Mouse (Mus musculus): ENCODE results near the gene Lgr5. TPM values are rescaled to one million over a fixed set of nuclear protein-coding genes. Genes with fewer than 3 reads are reported as not detected.

Gene Lgr5
- polyA plus RNA-seq, 1 experiment from 2014 or later, result 7.4 TPM

DNA sequence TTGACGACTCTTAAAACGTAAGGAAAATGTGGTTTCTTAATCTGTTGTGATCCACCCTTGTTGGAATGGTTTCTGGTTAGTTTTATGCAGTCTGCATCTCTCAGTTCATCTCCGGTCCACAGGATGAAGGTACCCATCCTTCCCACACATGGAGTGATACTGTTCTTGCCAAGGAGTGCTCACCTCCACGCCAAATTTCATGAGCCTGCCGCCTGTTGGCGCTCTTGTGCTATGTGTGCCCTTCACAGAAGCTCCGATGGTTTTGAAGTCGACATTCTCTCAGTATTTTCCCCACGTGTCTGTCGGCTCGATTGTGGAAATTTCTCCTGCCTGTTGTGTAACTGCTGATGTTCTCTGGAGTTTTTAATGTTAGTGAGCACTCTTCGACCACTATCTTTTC lies 57.8 kb downstream of the Lgr5 start:
- Histone ChIP-seq H3K27ac (ENCODE audit: low read depth, low read length) (no peak overlapping the region), H3K4me3 (ENCODE audit: low read depth, low read length) (no peak overlapping the region), H3K27me3 (ENCODE audit: control insufficient read depth, insufficient read depth, low read length) (no peaks in the 10 kb centered on the region), H3K4me2 (ENCODE audit: low read depth) (no peak overlapping the region), H3K4me1 (ENCODE audit: control insufficient read depth, insufficient read depth, low read length) (no peaks in the 10 kb centered on the region), H3K36me3 (ENCODE audit: control insufficient read depth, insufficient read depth, low read length) (no peaks in the 10 kb centered on the region), H3K9me3 (ENCODE audit: control insufficient read depth, low read length) (no peaks in the 10 kb centered on the region), H3K9ac (ENCODE audit: low read length) (no peak overlapping the region)
- ATAC-seq (ENCODE audit: insufficient read depth, low FRiP score, low TSS enrichment) (no peak), DNase-seq (ENCODE audit: low spot score) (no peak)
- 84% methylated on average over 12 of the region's 12 CpGs for WGBS

DNA sequence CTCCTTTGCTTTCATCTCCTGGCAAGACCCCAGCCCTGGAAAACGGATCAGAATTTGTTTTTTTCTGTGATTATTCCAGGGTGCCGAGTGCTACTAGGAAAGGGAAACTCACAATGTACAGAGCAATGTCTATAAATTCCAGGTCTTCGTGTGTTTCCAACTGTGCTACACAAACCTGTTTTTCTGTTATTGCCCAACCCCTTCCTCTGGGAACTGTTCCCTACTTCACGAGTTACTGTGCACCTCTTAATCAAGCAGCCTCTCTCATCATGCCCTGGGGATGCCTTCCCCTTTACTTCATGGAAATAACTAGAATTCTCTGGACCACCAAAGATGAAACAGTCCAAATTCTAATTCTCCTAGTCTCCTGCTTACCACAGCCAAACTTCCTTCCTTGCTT lies 58.7 kb downstream of the Lgr5 start:
- Histone ChIP-seq H3K4me3 (ENCODE audit: low read depth, low read length) (no peak overlapping the region), H3K4me1 (ENCODE audit: control insufficient read depth, insufficient read depth, low read length) (no peaks in the 10 kb centered on the region), H3K27ac (ENCODE audit: low read depth, low read length) (no peak overlapping the region), H3K9me3 (ENCODE audit: control insufficient read depth, low read length) (no peaks in the 10 kb centered on the region), H3K36me3 (ENCODE audit: control insufficient read depth, insufficient read depth, low read length) (no peaks in the 10 kb centered on the region), H3K4me2 (ENCODE audit: low read depth) (no peak overlapping the region), H3K9ac (ENCODE audit: low read length) (no peak overlapping the region), H3K27me3 (ENCODE audit: control insufficient read depth, insufficient read depth, low read length) (no peaks in the 10 kb centered on the region)
- DNase-seq (ENCODE audit: low spot score) (no peak), ATAC-seq (ENCODE audit: insufficient read depth, low FRiP score, low TSS enrichment) (no peak)
- 72% methylated on average over 4 of the region's 4 CpGs for WGBS

DNA sequence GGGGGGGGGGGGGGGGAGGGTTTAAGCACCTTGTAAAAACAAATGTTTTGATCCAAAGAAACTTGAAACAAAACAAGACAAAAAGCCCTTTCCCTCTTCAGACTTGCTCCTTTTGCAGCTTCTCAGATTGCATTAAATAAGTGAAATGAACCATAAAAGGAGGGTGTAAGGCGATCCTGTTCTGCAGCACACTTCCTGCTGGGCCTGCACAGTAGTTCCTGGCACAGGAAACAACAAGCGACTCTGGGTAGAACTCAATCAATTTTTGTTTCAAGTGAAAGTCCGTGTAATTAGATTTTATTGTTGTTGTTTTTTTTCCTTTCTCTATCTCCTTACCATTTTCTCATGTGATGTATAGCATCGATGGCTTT lies 66.5 kb downstream of the Lgr5 start:
- H3K36me3 ChIP-seq (ENCODE audit: control insufficient read depth, insufficient read depth, low read length), result no peaks in the 10 kb centered on the region
- peak; percentile 13 for DNase-seq (ENCODE audit: low spot score)
- WGBS, result 13% methylated on average over 4 of the region's 4 CpGs
- H3K9me3 ChIP-seq (ENCODE audit: control insufficient read depth, low read length), result no peaks in the 10 kb centered on the region
- peak; percentile 43; the same call in 1 of the 2 replicates for ATAC-seq (ENCODE audit: insufficient read depth, low FRiP score, low TSS enrichment)
- no peaks in the 10 kb centered on the region for H3K27me3 ChIP-seq (ENCODE audit: control insufficient read depth, insufficient read depth, low read length)
- H3K4me1 ChIP-seq (ENCODE audit: control insufficient read depth, insufficient read depth, low read length), result peaks cover 9% of the 10 kb centered on the region; the same call in 1 of the 2 replicates
- H3K9ac ChIP-seq (ENCODE audit: low read length), result no peak overlapping the region
- H3K4me3 ChIP-seq (ENCODE audit: low read depth, low read length), result no peak overlapping the region
- H3K4me2 ChIP-seq (ENCODE audit: low read depth), result no peak overlapping the region; the same call in 1 of the 2 replicates
- H3K27ac ChIP-seq (ENCODE audit: low read depth, low read length), result no peak overlapping the region

DNA sequence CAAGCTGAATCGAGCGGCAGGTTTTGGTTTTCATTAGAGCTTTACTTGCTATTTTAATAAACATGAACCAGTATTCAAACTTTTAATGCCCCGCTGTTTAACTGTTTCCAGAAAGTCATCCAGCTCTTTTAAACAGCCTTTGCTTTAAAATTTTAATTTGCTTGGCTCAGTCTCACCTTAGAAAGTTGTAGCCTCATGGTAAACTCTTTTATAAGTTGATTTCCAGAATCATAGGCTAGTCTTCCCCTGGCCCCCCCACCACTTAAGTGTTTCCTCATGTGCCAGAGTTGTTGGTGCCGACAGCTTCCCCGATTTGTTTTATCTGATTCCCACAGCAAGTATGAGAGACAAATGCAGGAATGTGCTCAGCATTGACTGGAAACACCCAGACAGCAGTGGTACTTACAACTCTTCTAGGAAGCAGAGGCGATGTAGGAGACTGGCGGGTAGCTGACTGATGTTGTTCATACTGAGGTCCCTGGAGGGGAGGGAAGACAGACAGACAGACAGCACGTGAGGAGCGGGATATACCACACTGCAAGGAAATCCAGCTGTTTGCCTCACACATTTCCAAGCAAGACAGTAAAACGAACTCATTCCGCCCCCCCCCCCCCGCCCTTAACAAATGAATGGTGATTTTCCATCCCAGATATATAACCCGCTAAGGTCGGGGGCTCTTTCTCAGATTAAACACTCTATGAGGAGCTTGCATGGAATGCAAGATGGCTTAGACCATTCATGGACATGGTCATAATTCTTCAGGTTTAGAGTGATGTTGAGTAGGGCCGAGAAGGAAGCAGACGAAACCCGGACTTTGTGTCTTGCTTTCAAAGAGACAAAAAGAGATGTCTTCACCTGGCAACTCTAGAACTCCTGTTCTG lies 67.1 kb downstream of the Lgr5 start:
- Histone ChIP-seq H3K4me2 (ENCODE audit: low read depth) (peak overlapping the region; percentile 6; the same call in 1 of the 2 replicates), H3K27ac (ENCODE audit: low read depth, low read length) (no peak overlapping the region)
- ATAC-seq (ENCODE audit: insufficient read depth, low FRiP score, low TSS enrichment), result peak; percentile 52; the same call in 1 of the 2 replicates

GRCm38 (mm10) chr10:115518845-115519244 lies 68.7 kb downstream of the Lgr5 start:
- H3K36me3 ChIP-seq (ENCODE audit: control insufficient read depth, insufficient read depth, low read length), result no peaks in the 10 kb centered on the region
- H3K27ac ChIP-seq (ENCODE audit: low read depth, low read length), result no peak overlapping the region
- no peak for ATAC-seq (ENCODE audit: insufficient read depth, low FRiP score, low TSS enrichment)
- no peaks in the 10 kb centered on the region for H3K27me3 ChIP-seq (ENCODE audit: control insufficient read depth, insufficient read depth, low read length)
- DNase-seq (ENCODE audit: low spot score), result no peak
- no peak overlapping the region for H3K9ac ChIP-seq (ENCODE audit: low read length)
- H3K4me1 ChIP-seq (ENCODE audit: control insufficient read depth, insufficient read depth, low read length), result peaks cover 9% of the 10 kb centered on the region; the same call in 1 of the 2 replicates
- H3K4me2 ChIP-seq (ENCODE audit: low read depth), result no peak overlapping the region
- H3K4me3 ChIP-seq (ENCODE audit: low read depth, low read length), result no peak overlapping the region
- H3K9me3 ChIP-seq (ENCODE audit: control insufficient read depth, low read length), result no peaks in the 10 kb centered on the region
- whole genome bisulfite sequencing, result 82% methylated on average over 3 of the region's 3 CpGs

More for the DNA sequence above, 67.1 kb downstream of the Lgr5 start:
- Histone ChIP-seq H3K27me3 (ENCODE audit: control insufficient read depth, insufficient read depth, low read length) (no peaks in the 10 kb centered on the region), H3K4me1 (ENCODE audit: control insufficient read depth, insufficient read depth, low read length) (peaks cover 9% of the 10 kb centered on the region; the same call in 1 of the 2 replicates), H3K9me3 (ENCODE audit: control insufficient read depth, low read length) (no peaks in the 10 kb centered on the region), H3K9ac (ENCODE audit: low read length) (no peak overlapping the region), H3K4me3 (ENCODE audit: low read depth, low read length) (no peak overlapping the region), H3K36me3 (ENCODE audit: control insufficient read depth, insufficient read depth, low read length) (no peaks in the 10 kb centered on the region)
- 34% methylated on average over 17 of the region's 17 CpGs for WGBS
- peak; percentile 39 for DNase-seq (ENCODE audit: low spot score)

GRCm38 (mm10) chr10:115515503-115515902 lies 72.1 kb downstream of the Lgr5 start:
- no peak for DNase-seq (ENCODE audit: low spot score)
- Histone ChIP-seq H3K9ac (ENCODE audit: low read length) (no peak overlapping the region), H3K4me3 (ENCODE audit: low read depth, low read length) (no peak overlapping the region), H3K36me3 (ENCODE audit: control insufficient read depth, insufficient read depth, low read length) (no peaks in the 10 kb centered on the region), H3K27me3 (ENCODE audit: control insufficient read depth, insufficient read depth, low read length) (no peaks in the 10 kb centered on the region), H3K4me1 (ENCODE audit: control insufficient read depth, insufficient read depth, low read length) (peaks cover 3% of the 10 kb centered on the region; the same call in 1 of the 2 replicates), H3K27ac (ENCODE audit: low read depth, low read length) (no peak overlapping the region), H3K9me3 (ENCODE audit: control insufficient read depth, low read length) (no peaks in the 10 kb centered on the region), H3K4me2 (ENCODE audit: low read depth) (no peak overlapping the region)
- WGBS, result 87% methylated on average over 7 of the region's 7 CpGs
- no peak for ATAC-seq (ENCODE audit: insufficient read depth, low FRiP score, low TSS enrichment)

DNA sequence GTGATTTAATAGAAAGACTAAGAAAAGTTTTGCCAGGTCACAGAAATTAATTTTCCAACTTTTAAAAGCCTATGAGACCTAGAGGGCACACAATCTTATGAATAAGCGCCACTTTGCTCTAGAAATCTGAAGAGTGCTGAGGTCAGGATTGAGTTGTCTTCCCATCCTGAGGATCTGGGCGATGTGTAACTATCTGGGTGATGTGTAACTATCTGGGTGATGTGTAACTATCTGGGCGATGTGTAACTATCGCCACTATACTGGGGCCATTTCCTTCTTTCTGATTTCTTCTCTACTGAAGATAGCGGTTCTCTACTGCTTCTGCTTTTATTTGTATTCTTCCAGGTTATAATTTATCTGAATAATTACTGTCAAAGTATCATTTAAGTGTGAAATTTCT lies 76.6 kb downstream of the Lgr5 start:
- Histone ChIP-seq H3K27ac (ENCODE audit: low read depth, low read length) (no peak overlapping the region), H3K36me3 (ENCODE audit: control insufficient read depth, insufficient read depth, low read length) (no peaks in the 10 kb centered on the region), H3K4me2 (ENCODE audit: low read depth) (no peak overlapping the region), H3K9me3 (ENCODE audit: control insufficient read depth, low read length) (no peaks in the 10 kb centered on the region), H3K27me3 (ENCODE audit: control insufficient read depth, insufficient read depth, low read length) (no peaks in the 10 kb centered on the region), H3K9ac (ENCODE audit: low read length) (no peak overlapping the region), H3K4me3 (ENCODE audit: low read depth, low read length) (no peak overlapping the region), H3K4me1 (ENCODE audit: control insufficient read depth, insufficient read depth, low read length) (no peaks in the 10 kb centered on the region)
- WGBS, result 93% methylated on average over 5 of the region's 5 CpGs
- ATAC-seq (ENCODE audit: insufficient read depth, low FRiP score, low TSS enrichment) (no peak), DNase-seq (ENCODE audit: low spot score) (no peak)

DNA sequence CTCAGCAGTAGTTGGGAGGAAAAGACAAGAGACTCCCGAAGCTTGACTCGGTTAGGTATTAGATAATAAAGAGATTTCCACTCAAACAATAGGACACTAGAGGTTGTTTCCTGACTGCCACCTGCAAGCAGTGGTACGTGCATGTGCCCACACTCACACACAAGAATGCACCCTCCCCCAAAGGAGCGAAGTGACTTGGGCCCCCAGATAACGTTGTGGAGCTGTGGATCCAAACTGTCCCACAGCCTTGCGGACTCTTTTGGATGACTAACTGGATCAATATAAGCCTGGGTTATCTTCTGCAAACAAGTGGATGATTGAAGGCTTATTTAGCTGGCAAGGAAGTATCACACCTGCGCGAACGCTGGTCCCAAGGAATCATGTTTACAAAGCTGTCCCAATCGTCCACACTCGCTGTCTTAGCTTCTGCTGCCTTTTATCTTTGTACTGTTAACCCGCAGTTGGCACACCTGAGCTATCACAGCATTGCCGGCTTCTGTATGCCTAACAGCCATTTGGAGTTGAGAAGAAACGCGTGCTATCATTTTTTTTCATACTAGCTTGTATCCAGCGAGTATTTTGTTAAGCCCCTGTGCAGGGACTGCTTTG lies 81.8 kb downstream of the Lgr5 start:
- Histone ChIP-seq H3K27me3 (ENCODE audit: control insufficient read depth, insufficient read depth, low read length) (no peaks in the 10 kb centered on the region), H3K4me3 (ENCODE audit: low read depth, low read length) (no peak overlapping the region), H3K9ac (ENCODE audit: low read length) (no peak overlapping the region), H3K9me3 (ENCODE audit: control insufficient read depth, low read length) (no peaks in the 10 kb centered on the region), H3K4me1 (ENCODE audit: control insufficient read depth, insufficient read depth, low read length) (no peaks in the 10 kb centered on the region), H3K27ac (ENCODE audit: low read depth, low read length) (no peak overlapping the region), H3K4me2 (ENCODE audit: low read depth) (no peak overlapping the region), H3K36me3 (ENCODE audit: control insufficient read depth, insufficient read depth, low read length) (no peaks in the 10 kb centered on the region)
- DNase-seq (ENCODE audit: low spot score) (no peak), ATAC-seq (ENCODE audit: insufficient read depth, low FRiP score, low TSS enrichment) (no peak)
- 92% methylated on average over 16 of the region's 16 CpGs for WGBS

DNA sequence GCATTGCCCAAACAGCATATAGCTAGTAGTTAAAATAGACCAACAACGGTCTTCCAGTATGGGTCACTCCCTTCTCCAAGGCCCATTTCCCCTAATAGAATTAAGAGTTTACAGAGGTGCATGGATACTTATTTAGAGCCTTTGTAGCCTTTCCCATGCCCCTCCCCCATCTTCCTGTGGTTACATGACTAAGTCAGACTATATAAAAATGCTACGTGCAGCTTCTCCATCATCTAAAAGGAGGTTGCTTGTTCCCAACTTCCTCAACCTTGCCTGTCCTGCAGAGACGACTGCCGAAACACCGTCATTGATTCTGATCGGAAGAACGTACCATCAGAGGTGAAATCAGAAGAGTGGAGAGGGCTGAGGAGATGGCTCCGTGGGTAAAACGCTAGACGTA lies 82.4 kb downstream of the Lgr5 start:
- H3K9me3 ChIP-seq (ENCODE audit: control insufficient read depth, low read length), result no peaks in the 10 kb centered on the region
- no peak overlapping the region for H3K4me2 ChIP-seq (ENCODE audit: low read depth)
- 93% methylated on average over 10 of the region's 10 CpGs for WGBS
- no peak overlapping the region for H3K9ac ChIP-seq (ENCODE audit: low read length)
- H3K27ac ChIP-seq (ENCODE audit: low read depth, low read length), result no peak overlapping the region
- no peak overlapping the region for H3K4me3 ChIP-seq (ENCODE audit: low read depth, low read length)
- H3K27me3 ChIP-seq (ENCODE audit: control insufficient read depth, insufficient read depth, low read length), result no peaks in the 10 kb centered on the region
- H3K4me1 ChIP-seq (ENCODE audit: control insufficient read depth, insufficient read depth, low read length), result no peaks in the 10 kb centered on the region
- no peak for ATAC-seq (ENCODE audit: insufficient read depth, low FRiP score, low TSS enrichment)
- DNase-seq (ENCODE audit: low spot score), result no peak
- no peaks in the 10 kb centered on the region for H3K36me3 ChIP-seq (ENCODE audit: control insufficient read depth, insufficient read depth, low read length)

Measured in neural tube, embryonic 11.5 days (tissue).